Mouse (Mus musculus): ENCODE measurements around the gene Gtdc1.

Gtdc1 gene

GRCm38 (mm10) chr2:44923056-44923883 lies 4.2 kb downstream of the Gtdc1 start:
- DNase-seq, result no peak

- DNase-seq, result no peak
These were observed 5.0 kb downstream of the Gtdc1 start for GRCm38 (mm10) chr2:44922500-44922899.

- DNase-seq, result no peak
These were observed 7.0 kb downstream of the Gtdc1 start for GRCm38 (mm10) chr2:44920471-44920870.

- no peak for DNase-seq
These were observed 8.1 kb downstream of the Gtdc1 start for GRCm38 (mm10) chr2:44919326-44919725.

GRCm38 (mm10) chr2:44918737-44919136 lies 8.7 kb downstream of the Gtdc1 start:
- no peak for DNase-seq

- no peak for DNase-seq
These were observed 11.2 kb downstream of the Gtdc1 start for GRCm38 (mm10) chr2:44916286-44916685.

- no peak for DNase-seq
These were observed 29.7 kb downstream of the Gtdc1 start for GRCm38 (mm10) chr2:44897801-44898200.

- no peak for DNase-seq
These were observed 53.7 kb downstream of the Gtdc1 start for GRCm38 (mm10) chr2:44873718-44874117.

- no peak for DNase-seq
These were observed 62.7 kb downstream of the Gtdc1 start for GRCm38 (mm10) chr2:44864726-44865125.

- no peak for DNase-seq
These were observed 73.0 kb downstream of the Gtdc1 start for GRCm38 (mm10) chr2:44854475-44854874.

GRCm38 (mm10) chr2:44849666-44850065 lies 77.8 kb downstream of the Gtdc1 start:
- DNase-seq, result no peak

- DNase-seq, result no peak
These were observed 79.3 kb downstream of the Gtdc1 start for GRCm38 (mm10) chr2:44848156-44848555.

GRCm38 (mm10) chr2:44845424-44845823 lies 82.0 kb downstream of the Gtdc1 start:
- DNase-seq, result no peak

GRCm38 (mm10) chr2:44829753-44830152 lies 97.7 kb downstream of the Gtdc1 start:
- no peak for DNase-seq

GRCm38 (mm10) chr2:44829346-44829745 lies 98.1 kb downstream of the Gtdc1 start:
- DNase-seq, result no peak

GRCm38 (mm10) chr2:44826609-44827008 lies 100.8 kb downstream of the Gtdc1 start:
- no peak for DNase-seq

GRCm38 (mm10) chr2:44817787-44818186 lies 109.7 kb downstream of the Gtdc1 start:
- DNase-seq, result no peak

GRCm38 (mm10) chr2:44813729-44814128 lies 113.7 kb downstream of the Gtdc1 start:
- DNase-seq, result no peak

- DNase-seq, result no peak
These were observed 123.0 kb downstream of the Gtdc1 start for GRCm38 (mm10) chr2:44804497-44804896.

GRCm38 (mm10) chr2:44801361-44801760 lies 126.1 kb downstream of the Gtdc1 start:
- DNase-seq, result no peak

GRCm38 (mm10) chr2:44791840-44792239 lies 135.6 kb downstream of the Gtdc1 start:
- no peak for DNase-seq

GRCm38 (mm10) chr2:44791134-44791533 lies 136.3 kb downstream of the Gtdc1 start:
- DNase-seq, result no peak

- DNase-seq, result no peak
These were observed 144.7 kb downstream of the Gtdc1 start for GRCm38 (mm10) chr2:44782746-44783145.

GRCm38 (mm10) chr2:44780961-44781360 lies 146.5 kb downstream of the Gtdc1 start:
- no peak for DNase-seq

GRCm38 (mm10) chr2:44763898-44764297 lies 163.6 kb downstream of the Gtdc1 start:
- DNase-seq, result no peak
